Mouse (Mus musculus) liver, embryonic 12.5 days (tissue): ENCODE measurements at regions not wholly inside any gene's neighbourhood (a gene's known extent, or its start where the extent isn't known, plus 50 kb on each side); places are given as distances from the start of the nearest gene placed in this dataset.
A peak's percentile ranks its signal among the peaks of the same experiment; 100 is the strongest.

ENCODE experiments used
- ATAC-seq: fragments of 200-750 bp; cut with Nextera tagmentation; 2 replicates; pipeline ENCODE4 v1.8.0; 2017; ENCODE audit warnings: moderate number of reproducible peaks, mild to moderate bottlenecking, moderate library complexity
- H3K27ac ChIP-seq: fragments of 300-500 bp; sonication (generic); 2 replicates; pipeline ENCODE4 v1.5.1; 2016; ENCODE audit warnings: mild to moderate bottlenecking
- H3K27me3 ChIP-seq: fragments of 300-500 bp; sonication (generic); replicated peaks from 2 replicates; pipeline ENCODE4 v1.6.1; 2016; ENCODE audit warnings: mild to moderate bottlenecking, moderate library complexity
- H3K36me3 ChIP-seq: fragments of 300-500 bp; sonication (generic); 2 replicates; pipeline ENCODE4 v1.6.1; 2016; ENCODE audit warnings: mild to moderate bottlenecking, moderate library complexity
- H3K4me1 ChIP-seq: fragments of 300-500 bp; sonication (generic); 2 replicates; pipeline ENCODE4 v1.6.1; 2016
- H3K4me2 ChIP-seq: fragments of 300-500 bp; sonication (generic); 2 replicates; pipeline ENCODE4 v1.6.1; 2016; ENCODE audit warnings: mild to moderate bottlenecking, moderate library complexity
- H3K4me3 ChIP-seq: fragments of 300-500 bp; sonication (generic); 2 replicates; pipeline ENCODE4 v1.5.1; 2016; ENCODE audit warnings: mild to moderate bottlenecking, moderate library complexity
- H3K9ac ChIP-seq: fragments of 300-500 bp; sonication (generic); 2 replicates; pipeline ENCODE4 v1.6.1; 2016; ENCODE audit warnings: mild to moderate bottlenecking, moderate library complexity
- H3K9me3 ChIP-seq: fragments of 300-500 bp; sonication (generic); replicated peaks from 2 replicates; pipeline ENCODE4 v1.6.1; 2016; ENCODE audit warnings: mild to moderate bottlenecking, moderate library complexity
- WGBS: fragments of 180-500 bp; shearing (Covaris S2); methylation state at CpG from one replicate; pipeline ENCODE4 v1.1.7; 2016; ENCODE audit not compliant: insufficient replicate concordance; 5-methylcytosine and 5-hydroxymethylcytosine counted together

GRCm38 (mm10) chr15:85670789-85671700 is 63.7 kb upstream of the Ppara start:
- Histone ChIP-seq H3K27me3 (peaks cover 88% of the 10 kb centered on the region), H3K36me3 (no peaks in the 10 kb centered on the region), H3K9ac (peak overlapping the region; percentile 61), H3K4me3 (peak overlapping the region; percentile 52), H3K27ac (no peak overlapping the region), H3K4me1 (no peaks in the 10 kb centered on the region), H3K9me3 (no peaks in the 10 kb centered on the region), H3K4me2 (peak overlapping the region; percentile 68)
- WGBS: 2% methylated on average over 88 of the region's 141 CpGs
- ATAC-seq: no peak

GRCm38 (mm10) chr15:85671701-85672191 is 63.0 kb upstream of the Ppara start:
- Histone ChIP-seq H3K9ac (peak overlapping the region; percentile 61), H3K27ac (no peak overlapping the region), H3K27me3 (peaks cover 87% of the 10 kb centered on the region), H3K4me2 (peak overlapping the region; percentile 68), H3K4me1 (no peaks in the 10 kb centered on the region), H3K36me3 (no peaks in the 10 kb centered on the region), H3K4me3 (peak overlapping the region; percentile 52), H3K9me3 (no peaks in the 10 kb centered on the region)
- no peak for ATAC-seq
- WGBS: 6% methylated on average over 50 of the region's 50 CpGs

DNA sequence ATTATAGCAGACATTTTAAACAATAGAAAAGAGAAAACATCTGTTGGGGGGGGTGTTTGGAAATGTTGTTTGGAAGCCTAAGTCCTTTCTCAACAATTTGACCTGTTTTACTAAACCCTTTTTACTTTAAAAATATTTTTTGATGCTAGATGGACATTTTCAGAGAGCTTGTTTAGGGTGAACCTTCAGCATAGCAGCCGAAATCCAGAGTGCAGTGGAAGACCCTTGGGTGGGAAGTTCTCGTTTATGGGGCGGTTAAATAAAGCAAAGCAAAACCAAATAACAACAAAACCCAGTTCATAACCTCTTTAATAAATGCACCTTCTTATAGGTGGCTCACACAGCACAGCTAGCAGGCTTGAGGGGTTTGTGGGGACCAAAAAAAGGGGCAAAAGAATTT is 62.4 kb upstream of the Ppara start:
- H3K9ac ChIP-seq: no peak overlapping the region
- no peak overlapping the region for H3K27ac ChIP-seq
- peak overlapping the region; percentile 68; the same call in 1 of the 2 replicates for H3K4me2 ChIP-seq
- no peaks in the 10 kb centered on the region for H3K36me3 ChIP-seq
- peak overlapping the region; percentile 52; the same call in 1 of the 2 replicates for H3K4me3 ChIP-seq
- peaks cover 87% of the 10 kb centered on the region for H3K27me3 ChIP-seq
- no peak for ATAC-seq
- WGBS: 61% methylated on average over 3 of the region's 3 CpGs
- no peaks in the 10 kb centered on the region for H3K4me1 ChIP-seq
- H3K9me3 ChIP-seq: no peaks in the 10 kb centered on the region

DNA sequence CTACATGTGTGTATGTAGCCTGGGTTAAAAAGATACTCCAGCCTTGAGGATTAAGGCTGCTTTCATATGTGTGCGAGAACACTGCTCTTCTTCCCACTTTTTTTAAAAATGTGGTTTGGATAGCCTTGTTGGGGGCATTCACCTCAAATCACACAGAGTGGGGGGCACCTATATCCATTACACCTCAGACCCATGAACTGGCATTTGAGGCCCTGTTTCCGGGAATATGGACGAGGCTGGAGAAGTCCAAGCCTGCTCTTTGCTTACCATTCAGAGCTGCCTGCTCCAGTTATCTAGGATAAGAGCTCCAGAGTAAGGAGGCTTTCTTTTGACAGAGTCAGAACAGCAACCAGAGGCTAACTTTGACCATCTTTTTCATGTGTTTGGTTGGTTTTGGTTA is 61.9 kb upstream of the Ppara start:
- 60% methylated on average over 3 of the region's 3 CpGs for WGBS
- H3K27ac ChIP-seq: no peak overlapping the region
- no peak overlapping the region for H3K9ac ChIP-seq
- H3K4me3 ChIP-seq: no peak overlapping the region
- peaks cover 88% of the 10 kb centered on the region for H3K27me3 ChIP-seq
- H3K9me3 ChIP-seq: no peaks in the 10 kb centered on the region
- ATAC-seq: no peak
- no peak overlapping the region for H3K4me2 ChIP-seq
- no peaks in the 10 kb centered on the region for H3K36me3 ChIP-seq
- H3K4me1 ChIP-seq: no peaks in the 10 kb centered on the region

- H3K4me2 ChIP-seq: no peak overlapping the region
- no peaks in the 10 kb centered on the region for H3K4me1 ChIP-seq
- 68% methylated on average over 9 of the region's 9 CpGs for WGBS
- H3K9ac ChIP-seq: no peak overlapping the region
- no peaks in the 10 kb centered on the region for H3K9me3 ChIP-seq
- H3K4me3 ChIP-seq: no peak overlapping the region
- peaks cover 90% of the 10 kb centered on the region for H3K27me3 ChIP-seq
- no peak overlapping the region for H3K27ac ChIP-seq
- ATAC-seq: no peak
- H3K36me3 ChIP-seq: no peaks in the 10 kb centered on the region
Observed at GRCm38 (mm10) chr15:85673506-85673905, 61.3 kb upstream of the Ppara start.

GRCm38 (mm10) chr15:85674191-85674984 is 60.4 kb upstream of the Ppara start:
- Histone ChIP-seq H3K9me3 (no peaks in the 10 kb centered on the region), H3K4me2 (no peak overlapping the region), H3K9ac (no peak overlapping the region), H3K27ac (no peak overlapping the region), H3K4me1 (no peaks in the 10 kb centered on the region), H3K27me3 (peaks cover 90% of the 10 kb centered on the region), H3K36me3 (no peaks in the 10 kb centered on the region), H3K4me3 (no peak overlapping the region)
- no peak for ATAC-seq
- WGBS: 73% methylated on average over 9 of the region's 9 CpGs

- Histone ChIP-seq H3K9ac (no peak overlapping the region), H3K4me2 (no peak overlapping the region), H3K27me3 (peaks cover 85% of the 10 kb centered on the region), H3K9me3 (no peaks in the 10 kb centered on the region), H3K4me1 (no peaks in the 10 kb centered on the region), H3K27ac (no peak overlapping the region), H3K36me3 (no peaks in the 10 kb centered on the region), H3K4me3 (no peak overlapping the region)
- ATAC-seq: no peak
- 69% methylated on average over 7 of the region's 7 CpGs for WGBS
Observed at GRCm38 (mm10) chr15:85675126-85675525, 59.7 kb upstream of the Ppara start.

- Histone ChIP-seq H3K4me3 (no peak overlapping the region), H3K4me2 (no peak overlapping the region), H3K27ac (no peak overlapping the region), H3K36me3 (no peaks in the 10 kb centered on the region), H3K9ac (no peak overlapping the region), H3K9me3 (no peaks in the 10 kb centered on the region), H3K4me1 (no peaks in the 10 kb centered on the region), H3K27me3 (peaks cover 79% of the 10 kb centered on the region)
- WGBS: 58% methylated on average over 5 of the region's 5 CpGs
- ATAC-seq: no peak
Observed at GRCm38 (mm10) chr15:85675736-85676135, 59.0 kb upstream of the Ppara start.

GRCm38 (mm10) chr15:85676156-85676555 is 58.6 kb upstream of the Ppara start:
- Histone ChIP-seq H3K9me3 (no peaks in the 10 kb centered on the region), H3K4me3 (no peak overlapping the region), H3K9ac (no peak overlapping the region), H3K4me1 (no peaks in the 10 kb centered on the region), H3K27me3 (peaks cover 75% of the 10 kb centered on the region), H3K36me3 (no peaks in the 10 kb centered on the region), H3K27ac (no peak overlapping the region), H3K4me2 (no peak overlapping the region)
- WGBS: 67% methylated on average over 3 of the region's 3 CpGs
- ATAC-seq: no peak

DNA sequence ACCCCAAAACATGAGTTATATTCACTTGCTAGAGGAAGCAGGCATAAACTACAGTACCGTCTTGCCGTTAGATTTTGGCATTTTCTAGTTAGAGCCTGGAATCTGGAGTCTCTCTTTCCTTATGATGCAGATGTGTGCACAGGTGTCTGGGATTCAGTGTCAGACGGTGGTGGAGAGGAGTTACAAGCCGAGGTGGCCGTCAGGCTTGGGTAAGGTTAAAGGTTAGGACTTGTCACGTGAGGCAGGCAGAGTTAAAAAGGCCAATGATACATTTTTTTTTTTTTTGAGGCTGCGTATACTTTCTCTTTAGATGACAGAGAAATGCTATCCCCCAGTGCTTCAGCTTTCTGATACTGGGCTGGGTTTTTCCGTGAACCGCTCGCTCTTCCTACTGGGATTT is 57.9 kb upstream of the Ppara start:
- no peaks in the 10 kb centered on the region for H3K36me3 ChIP-seq
- ATAC-seq: no peak
- H3K4me3 ChIP-seq: no peak overlapping the region
- H3K4me1 ChIP-seq: no peaks in the 10 kb centered on the region
- H3K9ac ChIP-seq: no peak overlapping the region
- peaks cover 68% of the 10 kb centered on the region for H3K27me3 ChIP-seq
- no peaks in the 10 kb centered on the region for H3K9me3 ChIP-seq
- H3K27ac ChIP-seq: no peak overlapping the region
- 67% methylated on average over 10 of the region's 10 CpGs for WGBS
- no peak overlapping the region for H3K4me2 ChIP-seq

DNA sequence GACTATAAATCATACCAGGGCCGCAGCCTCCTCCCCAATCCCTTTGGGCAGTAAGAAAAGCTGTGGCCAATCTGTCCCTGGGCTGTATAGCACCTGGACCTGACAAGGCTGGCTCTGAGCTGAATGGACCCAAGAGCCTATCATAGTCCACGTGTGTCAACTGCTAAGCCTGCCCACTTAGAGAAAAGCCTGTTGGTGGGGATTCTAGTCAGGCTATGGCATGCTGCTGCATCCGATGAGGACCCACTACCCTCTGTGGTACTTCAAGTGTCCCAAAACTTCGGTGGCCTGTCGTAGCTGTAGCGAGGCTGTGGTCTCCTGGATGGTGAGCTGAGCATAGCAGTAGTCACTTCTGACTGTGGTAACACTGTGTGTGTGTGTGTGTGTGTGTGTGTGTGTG is 57.4 kb upstream of the Ppara start:
- WGBS: 78% methylated on average over 6 of the region's 6 CpGs
- H3K9me3 ChIP-seq: no peaks in the 10 kb centered on the region
- H3K4me3 ChIP-seq: no peak overlapping the region
- ATAC-seq: no peak
- no peak overlapping the region for H3K4me2 ChIP-seq
- H3K4me1 ChIP-seq: no peaks in the 10 kb centered on the region
- H3K9ac ChIP-seq: no peak overlapping the region
- peaks cover 62% of the 10 kb centered on the region for H3K27me3 ChIP-seq
- H3K27ac ChIP-seq: no peak overlapping the region
- H3K36me3 ChIP-seq: no peaks in the 10 kb centered on the region

DNA sequence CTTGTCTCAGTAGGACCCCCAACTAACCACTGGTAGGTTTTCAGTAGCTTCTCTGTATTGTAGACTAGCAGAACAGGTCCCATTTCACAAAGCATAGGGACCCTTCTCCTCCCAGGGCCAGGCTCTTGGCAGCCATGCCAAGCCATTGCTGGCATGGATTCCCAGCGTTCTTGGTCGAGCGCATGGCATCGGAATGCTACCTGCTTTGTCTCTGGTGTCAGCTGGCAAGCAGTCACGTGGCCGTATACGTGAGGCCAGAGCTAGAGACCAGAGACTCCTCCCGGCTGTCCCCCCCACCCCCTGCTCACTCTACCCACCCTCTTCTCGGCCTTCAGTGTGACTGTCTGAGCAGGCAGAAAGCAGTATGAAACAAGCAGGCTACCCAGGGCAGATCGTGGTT is 56.9 kb upstream of the Ppara start:
- no peak overlapping the region for H3K4me2 ChIP-seq
- H3K9ac ChIP-seq: no peak overlapping the region
- H3K27ac ChIP-seq: no peak overlapping the region
- 71% methylated on average over 10 of the region's 10 CpGs for WGBS
- H3K9me3 ChIP-seq: no peaks in the 10 kb centered on the region
- no peak for ATAC-seq
- no peaks in the 10 kb centered on the region for H3K4me1 ChIP-seq
- no peak overlapping the region for H3K4me3 ChIP-seq
- no peaks in the 10 kb centered on the region for H3K36me3 ChIP-seq
- H3K27me3 ChIP-seq: peaks cover 58% of the 10 kb centered on the region
